Mouse (Mus musculus) embryonic facial prominence, embryonic 13.5 days (tissue): ENCODE measurements at regions not wholly inside any gene's neighbourhood (a gene's known extent, or its start where the extent isn't known, plus 50 kb on each side); places are given as distances from the start of the nearest gene placed in this dataset.

Experiments
- ATAC-seq: fragments of 200-750 bp; cut with Nextera tagmentation; 2 replicates; pipeline ENCODE4 v1.8.0; 2017; ENCODE audit warnings: low read depth; ENCODE audit not compliant: insufficient number of reproducible peaks, insufficient read depth, low FRiP score, low TSS enrichment
- H3K27ac ChIP-seq: fragments of 300-500 bp; sonication (generic); 2 replicates; pipeline ENCODE4 v1.5.1; 2015; ENCODE audit warnings: moderate library complexity, mild to moderate bottlenecking, inconsistent platforms
- H3K27me3 ChIP-seq: fragments of 300-500 bp; sonication (generic); 2 replicates; pipeline ENCODE4 v1.6.1; 2015; ENCODE audit warnings: mild to moderate bottlenecking, inconsistent platforms
- H3K36me3 ChIP-seq: fragments of 300-500 bp; sonication (generic); 2 replicates; pipeline ENCODE4 v1.6.1; 2015; ENCODE audit warnings: mild to moderate bottlenecking, inconsistent platforms
- H3K4me1 ChIP-seq: fragments of 300-500 bp; sonication (generic); 2 replicates; pipeline ENCODE4 v1.6.1; 2015; ENCODE audit warnings: inconsistent platforms
- H3K4me2 ChIP-seq: fragments of 300-500 bp; sonication (generic); 2 replicates; pipeline ENCODE4 v1.6.1; 2015; ENCODE audit warnings: moderate library complexity, mild to moderate bottlenecking, inconsistent platforms
- H3K4me3 ChIP-seq: fragments of 300-500 bp; sonication (generic); 2 replicates; pipeline ENCODE4 v1.5.1; 2015; ENCODE audit warnings: mild to moderate bottlenecking, inconsistent platforms
- H3K9ac ChIP-seq: fragments of 300-500 bp; sonication (generic); 2 replicates; pipeline ENCODE4 v1.6.1; 2015; ENCODE audit warnings: mild to moderate bottlenecking, inconsistent platforms
- H3K9me3 ChIP-seq: fragments of 300-500 bp; sonication (generic); 2 replicates; pipeline ENCODE4 v1.6.1; 2016; ENCODE audit warnings: inconsistent platforms
- WGBS: fragments of 180-500 bp; shearing (Covaris S2); methylation state at CpG from one replicate; pipeline ENCODE4 v1.1.7; 2015; ENCODE audit warnings: mixed read lengths; 5-methylcytosine and 5-hydroxymethylcytosine counted together

- ATAC-seq: no peak
- Histone ChIP-seq H3K27me3 (no peaks in the 10 kb centered on the region), H3K9me3 (no peaks in the 10 kb centered on the region), H3K9ac (no peak overlapping the region), H3K4me1 (peaks cover 4% of the 10 kb centered on the region; the same call in 1 of the 2 replicates), H3K4me2 (no peak overlapping the region), H3K36me3 (no peaks in the 10 kb centered on the region), H3K4me3 (no peak overlapping the region), H3K27ac (no peak overlapping the region)
- WGBS: 86% methylated on average over 3 of the region's 3 CpGs
Measured at GRCm38 (mm10) chr13:101465748-101466127, 302.3 kb downstream of the Pik3r1 start.

- Histone ChIP-seq H3K4me2 (no peak overlapping the region), H3K4me3 (no peak overlapping the region), H3K4me1 (no peaks in the 10 kb centered on the region), H3K27me3 (no peaks in the 10 kb centered on the region), H3K27ac (no peak overlapping the region), H3K9ac (no peak overlapping the region), H3K9me3 (no peaks in the 10 kb centered on the region), H3K36me3 (no peaks in the 10 kb centered on the region)
- WGBS: 74% methylated on average over 7 of the region's 7 CpGs
- ATAC-seq: no peak
Measured at GRCm38 (mm10) chr13:101464928-101465747, 302.9 kb downstream of the Pik3r1 start.

DNA sequence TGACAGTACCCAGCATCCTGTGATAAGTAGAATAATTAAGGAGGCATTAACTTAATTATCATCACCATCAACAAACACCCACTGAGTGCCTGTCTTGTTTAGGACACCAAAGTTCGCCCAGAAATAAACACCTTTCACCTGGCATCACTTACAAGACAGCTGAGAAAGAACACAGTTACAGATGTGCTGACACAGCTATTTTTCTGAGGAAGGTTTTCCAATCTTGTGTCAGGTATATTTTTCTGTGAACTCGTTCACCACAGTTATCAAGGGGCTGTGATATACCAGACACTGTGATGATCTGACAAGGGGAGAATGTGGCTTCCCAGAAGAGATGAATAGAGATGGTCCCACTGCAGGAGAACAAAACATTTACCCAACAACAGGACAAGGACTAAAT lies 311.1 kb downstream of the Pik3r1 start:
- H3K27ac ChIP-seq: no peak overlapping the region

DNA sequence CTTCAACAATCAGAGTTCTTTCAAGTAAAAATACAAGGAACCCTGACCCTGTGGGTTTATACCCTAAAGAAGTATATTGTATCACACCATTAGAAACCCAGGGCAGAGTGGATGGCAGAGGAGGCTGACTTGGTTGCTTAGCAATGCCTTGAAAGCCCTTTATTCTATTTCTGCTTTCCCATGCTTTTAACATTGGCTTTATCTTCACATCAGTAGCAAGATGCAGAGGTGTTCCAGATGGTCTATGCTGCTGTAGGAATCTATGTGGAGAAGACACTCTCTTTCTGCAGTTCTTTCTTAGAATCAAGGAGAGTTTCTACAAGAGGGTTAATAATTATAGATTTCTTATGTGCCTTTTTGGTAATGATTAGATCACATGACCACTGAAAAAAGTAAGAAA lies 313.7 kb downstream of the Pik3r1 start:
- Histone ChIP-seq H3K4me1 (no peaks in the 10 kb centered on the region), H3K9me3 (no peaks in the 10 kb centered on the region), H3K4me2 (no peak overlapping the region), H3K27ac (no peak overlapping the region), H3K4me3 (no peak overlapping the region), H3K36me3 (no peaks in the 10 kb centered on the region), H3K9ac (no peak overlapping the region), H3K27me3 (no peaks in the 10 kb centered on the region)
- no peak for ATAC-seq

More for the DNA sequence above, 311.1 kb downstream of the Pik3r1 start:
- no peak overlapping the region for H3K4me3 ChIP-seq
- no peak for ATAC-seq
- H3K9me3 ChIP-seq: no peaks in the 10 kb centered on the region
- no peaks in the 10 kb centered on the region for H3K27me3 ChIP-seq
- H3K4me2 ChIP-seq: no peak overlapping the region
- no peaks in the 10 kb centered on the region for H3K36me3 ChIP-seq
- 49% methylated on average over 2 of the region's 2 CpGs for WGBS
- H3K9ac ChIP-seq: no peak overlapping the region
- H3K4me1 ChIP-seq: no peaks in the 10 kb centered on the region

DNA sequence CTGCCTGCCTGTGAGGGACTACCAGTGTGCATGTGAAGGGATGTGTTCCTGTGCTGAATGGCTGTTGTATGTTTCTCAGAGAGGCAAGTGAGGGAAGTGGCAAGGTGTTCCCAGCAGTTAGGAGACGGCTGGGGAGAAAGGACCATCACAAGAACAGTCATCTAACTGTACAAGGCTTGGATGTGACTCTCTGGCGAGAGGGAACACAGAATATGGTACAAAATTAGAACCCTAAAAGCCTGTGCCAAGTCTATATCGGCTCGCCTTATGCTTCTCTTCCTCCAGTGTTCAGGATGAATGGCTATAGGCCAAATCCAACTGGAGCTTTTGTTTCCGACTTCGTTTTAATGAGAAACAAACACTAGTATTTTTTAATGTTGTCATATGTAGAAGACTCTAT lies 317.5 kb downstream of the Pik3r1 start:
- Histone ChIP-seq H3K9ac (no peak overlapping the region), H3K4me3 (no peak overlapping the region), H3K4me1 (no peaks in the 10 kb centered on the region), H3K27ac (no peak overlapping the region), H3K27me3 (no peaks in the 10 kb centered on the region), H3K36me3 (no peaks in the 10 kb centered on the region), H3K9me3 (no peaks in the 10 kb centered on the region), H3K4me2 (no peak overlapping the region)
- 83% methylated on average over 6 of the region's 6 CpGs for WGBS
- ATAC-seq: no peak

DNA sequence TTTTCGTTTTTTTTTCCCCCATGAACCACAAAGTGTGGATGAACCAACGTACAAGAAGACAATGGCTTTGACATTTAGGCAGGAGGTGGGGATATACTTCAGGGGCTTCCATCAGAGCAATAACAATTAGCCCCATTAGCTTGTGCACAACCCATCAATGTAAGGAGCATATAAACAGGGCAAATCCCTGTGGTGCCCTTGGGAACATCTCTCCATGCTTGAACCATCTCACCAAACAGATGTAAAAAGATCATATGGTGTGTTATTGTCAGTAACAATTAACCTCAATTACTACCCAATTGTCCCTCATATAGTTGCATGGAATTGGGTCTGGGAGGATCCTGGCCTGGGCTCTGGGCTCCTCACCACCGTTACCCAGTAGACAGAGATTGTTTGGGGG lies 328.5 kb downstream of the Pik3r1 start:
- WGBS: 37% methylated on average over 3 of the region's 3 CpGs
- Histone ChIP-seq H3K9ac (no peak overlapping the region), H3K4me1 (peaks cover 10% of the 10 kb centered on the region; the same call in 1 of the 2 replicates), H3K9me3 (no peaks in the 10 kb centered on the region), H3K27ac (no peak overlapping the region), H3K4me2 (no peak overlapping the region), H3K27me3 (no peaks in the 10 kb centered on the region), H3K4me3 (no peak overlapping the region), H3K36me3 (no peaks in the 10 kb centered on the region)
- no peak for ATAC-seq

- H3K4me1 ChIP-seq: peaks cover 10% of the 10 kb centered on the region; the same call in 1 of the 2 replicates
- H3K4me3 ChIP-seq: no peak overlapping the region
- no peaks in the 10 kb centered on the region for H3K27me3 ChIP-seq
- ATAC-seq: no peak
- no peak overlapping the region for H3K9ac ChIP-seq
- no peaks in the 10 kb centered on the region for H3K36me3 ChIP-seq
- WGBS: 11% methylated on average over 6 of the region's 6 CpGs
- H3K9me3 ChIP-seq: no peaks in the 10 kb centered on the region
- H3K4me2 ChIP-seq: no peak overlapping the region
- no peak overlapping the region for H3K27ac ChIP-seq
Measured at GRCm38 (mm10) chr13:101439041-101439440, 329.0 kb downstream of the Pik3r1 start.

GRCm38 (mm10) chr13:101433162-101433561 lies 334.9 kb downstream of the Pik3r1 start:
- no peaks in the 10 kb centered on the region for H3K9me3 ChIP-seq
- no peak overlapping the region for H3K9ac ChIP-seq
- no peak for ATAC-seq
- no peak overlapping the region for H3K27ac ChIP-seq
- H3K4me1 ChIP-seq: no peaks in the 10 kb centered on the region
- no peaks in the 10 kb centered on the region for H3K36me3 ChIP-seq
- no peak overlapping the region for H3K4me3 ChIP-seq
- H3K27me3 ChIP-seq: no peaks in the 10 kb centered on the region
- 91% methylated on average over 6 of the region's 6 CpGs for WGBS
- H3K4me2 ChIP-seq: no peak overlapping the region

DNA sequence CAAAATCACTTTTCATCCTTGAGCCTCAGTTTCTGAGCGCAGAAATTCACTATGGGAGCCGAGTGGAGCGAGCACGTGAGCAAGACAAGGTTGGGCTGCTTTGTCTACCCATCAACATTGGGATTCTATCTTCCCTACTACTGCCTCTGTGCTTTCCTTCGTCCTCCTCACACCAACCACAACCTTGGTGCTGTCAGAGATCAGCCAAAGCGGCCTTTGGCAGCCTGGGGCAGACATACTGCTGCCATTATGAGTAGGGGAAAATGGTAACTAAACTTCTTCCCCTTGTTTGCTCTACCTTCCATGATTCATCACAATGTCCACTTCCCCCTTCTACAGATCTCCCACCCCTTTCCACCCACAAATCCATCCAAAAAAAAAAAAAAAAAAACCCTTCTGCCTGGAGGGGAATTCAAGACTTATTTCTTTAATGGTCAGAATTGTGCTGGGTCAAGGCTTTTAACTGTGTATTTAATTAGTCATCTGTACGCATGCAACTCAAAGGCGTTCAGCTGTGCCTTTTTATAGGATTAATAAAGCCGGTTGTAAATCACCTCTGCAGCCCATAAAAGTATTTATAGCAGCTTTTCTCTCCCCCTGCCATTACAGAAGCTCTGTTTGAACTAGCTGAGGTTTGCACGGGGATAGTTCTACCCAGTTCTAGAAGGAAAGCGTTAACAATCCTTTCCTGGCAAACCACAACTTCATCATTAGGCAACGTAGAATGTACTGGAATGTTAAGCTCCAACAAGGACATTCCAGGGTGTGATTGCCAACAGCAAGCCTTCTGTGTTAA lies 340.4 kb downstream of the Pik3r1 start:
- no peaks in the 10 kb centered on the region for H3K9me3 ChIP-seq
- peaks cover 7% of the 10 kb centered on the region; the same call in 1 of the 2 replicates for H3K4me1 ChIP-seq
- no peak overlapping the region for H3K27ac ChIP-seq
- ATAC-seq: no peak
- H3K27me3 ChIP-seq: no peaks in the 10 kb centered on the region
- no peak overlapping the region for H3K4me3 ChIP-seq
- no peak overlapping the region for H3K4me2 ChIP-seq
- no peak overlapping the region for H3K9ac ChIP-seq
- WGBS: 82% methylated on average over 12 of the region's 12 CpGs
- H3K36me3 ChIP-seq: no peaks in the 10 kb centered on the region

DNA sequence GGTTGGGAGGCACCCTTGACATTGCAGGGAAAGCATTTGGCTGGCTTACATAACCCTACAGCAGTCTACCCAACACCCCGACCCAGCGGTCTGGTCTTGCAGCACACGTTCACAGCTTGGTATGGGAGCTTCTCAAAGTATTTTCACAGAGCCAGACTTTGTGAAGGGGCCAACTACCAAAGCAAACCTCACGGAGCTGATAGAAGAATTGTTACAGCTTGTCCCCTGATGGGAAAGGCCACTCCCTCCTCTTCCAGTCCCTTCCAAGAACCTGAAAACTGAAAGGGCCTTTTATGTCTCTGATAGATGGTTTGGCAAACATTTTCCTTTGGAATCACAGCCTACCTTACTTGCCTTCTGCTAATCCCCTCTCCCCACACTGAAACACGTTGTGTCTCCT lies 341.6 kb downstream of the Pik3r1 start:
- Histone ChIP-seq H3K4me2 (no peak overlapping the region), H3K36me3 (no peaks in the 10 kb centered on the region), H3K27ac (no peak overlapping the region), H3K9ac (no peak overlapping the region), H3K4me1 (peaks cover 7% of the 10 kb centered on the region; the same call in 1 of the 2 replicates), H3K9me3 (no peaks in the 10 kb centered on the region), H3K27me3 (no peaks in the 10 kb centered on the region), H3K4me3 (no peak overlapping the region)
- 62% methylated on average over 5 of the region's 5 CpGs for WGBS
- no peak for ATAC-seq

GRCm38 (mm10) chr13:101422082-101422481 lies 345.9 kb downstream of the Pik3r1 start:
- Histone ChIP-seq H3K36me3 (no peaks in the 10 kb centered on the region), H3K4me2 (no peak overlapping the region), H3K9me3 (no peaks in the 10 kb centered on the region), H3K9ac (no peak overlapping the region), H3K4me3 (no peak overlapping the region), H3K27me3 (no peaks in the 10 kb centered on the region), H3K27ac (no peak overlapping the region), H3K4me1 (peaks cover 15% of the 10 kb centered on the region)
- ATAC-seq: no peak
- 63% methylated on average over 3 of the region's 3 CpGs for WGBS
